Mouse (Mus musculus) neutrophil, adult 65 days (primary cell): Measurements from ENCODE around the gene Sgcg. TPM values are rescaled to one million over a fixed set of nuclear protein-coding genes. Genes with fewer than 3 reads are reported as not detected.

Experiments used
- total RNA-seq: library from RNA; stranded (reverse); gene quantifications from 2 replicates; pipeline ENCODE4 v1.2.4, GENCODE M21; 2023

Sgcg gene
- total RNA-seq: not detected in 2 replicates

GRCm38 (mm10) chr14:61258352-61258751 lies at the start of gene Sgcg:
Gene Sgcg, minus strand, starts transcription at chr14:61258490.

Other genes starting within 250 kb of the Sgcg start
- gene Tnfrsf19, start 212.0 kb downstream of the Sgcg start, total RNA-seq: 0.44 and 1.2 TPM in 2 replicates
- 3.4 and 4.7 TPM in 2 replicates for gene Sacs, start 120.0 kb downstream of the Sgcg start, total RNA-seq
- 78.5 and 79.9 TPM in 2 replicates for gene Arl11, start 51.3 kb upstream of the Sgcg start, total RNA-seq
- 0.32 and 0.92 TPM in 2 replicates for gene Ebpl, start 101.9 kb upstream of the Sgcg start, total RNA-seq
- gene Kpna3, start 181.4 kb upstream of the Sgcg start, total RNA-seq: 12.9 and 18.6 TPM in 2 replicates